Mouse (Mus musculus): ENCODE measurements around the gene Hnrnpa2b1.

Gene Hnrnpa2b1

DNA sequence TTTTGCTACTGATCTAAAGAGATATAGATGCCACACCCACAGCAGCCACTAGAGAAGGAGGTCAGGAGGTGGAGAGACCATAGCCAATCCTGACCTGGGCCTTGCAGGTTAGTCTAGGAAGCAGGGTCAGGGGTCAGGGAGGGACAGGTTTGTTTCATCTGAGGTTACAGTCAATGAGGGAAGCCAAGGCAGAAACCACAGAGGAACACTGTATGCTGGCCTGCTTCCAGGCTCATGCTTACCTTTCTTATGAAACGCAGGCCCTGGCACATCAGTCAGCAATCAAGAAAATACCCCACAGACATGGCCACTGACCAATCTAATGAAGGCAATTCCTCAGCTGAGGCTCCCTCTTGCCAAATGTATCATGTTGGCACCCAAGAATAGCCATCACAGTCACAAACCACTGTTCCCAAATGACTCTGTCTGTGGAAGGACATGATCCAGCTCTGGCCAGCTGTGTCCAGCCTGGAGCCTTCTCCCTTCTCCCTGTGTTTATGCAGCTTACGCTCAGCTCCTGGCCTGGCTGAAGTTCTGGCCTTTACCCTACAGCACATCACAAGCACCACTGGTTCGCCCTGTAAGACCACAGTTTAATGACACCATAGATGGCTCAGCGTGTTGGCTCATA, 52.3 kb downstream of the Hnrnpa2b1 start:
- in situ Hi-C loops (cut with MboI, MseI): loop anchor here in 1 of 2 experiments (10.0 to 25.0 kb wide), 2 partner anchors 445 to 807 kb away; partner anchors contain the start of gene Hoxa7

DNA sequence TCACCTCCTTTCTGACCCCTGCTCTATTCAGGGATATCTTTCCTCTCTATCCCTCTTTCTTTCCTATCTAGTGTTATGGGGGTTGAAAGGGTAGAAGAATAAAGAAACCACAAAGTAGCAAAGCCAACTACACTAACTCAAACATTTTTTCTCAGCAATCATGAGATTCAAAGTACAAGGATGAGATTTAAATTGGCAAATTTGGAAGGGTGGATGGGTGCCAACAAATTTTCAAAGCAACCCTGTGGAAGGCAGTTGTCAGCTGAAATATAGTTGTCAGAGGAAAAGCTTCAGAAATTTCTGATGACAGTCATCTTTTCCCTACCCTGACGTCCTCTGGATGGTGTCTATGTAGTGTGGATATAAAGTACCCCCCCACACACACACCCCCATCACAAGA, 53.3 kb downstream of the Hnrnpa2b1 start:
- in situ Hi-C loops (cut with MboI, MseI): loop anchor here in 1 of 2 experiments (10.0 to 25.0 kb wide), 2 partner anchors 446 to 808 kb away; partner anchors contain the start of gene Hoxa7
